Mouse (Mus musculus) erythroblast, adult 5-6 weeks (primary cell): ENCODE measurements around the gene Vmn1r100. TPM values are rescaled to one million over a fixed set of nuclear protein-coding genes. Genes with fewer than 3 reads are reported as not detected.
"Not testable (repeated sequence)": the region's sequence is repeated elsewhere in the genome, so short reads cannot be mapped to it uniquely, and the experiment has no call there.

ENCODE experiments used
- ATAC-seq: replicated peaks from 2 replicates; pipeline ENCODE4 v1.8.0; 2016; ENCODE audit warnings: moderate number of reproducible peaks, mild to moderate bottlenecking, moderate TSS enrichment, inconsistent platforms; ENCODE audit not compliant: poor library complexity, low FRiP score, severe bottlenecking
- total RNA-seq, 2 experiments: library from RNA; stranded (forward) in 1 of 2; stranded (reverse) in 1 of 2; fragments of 150-400 nt in 1 of 2; fragments of 200-764, 138-1000 nt in 1 of 2; gene quantifications; 2 replicates each; pipeline versions ENCODE4 v1.2.3 to v1.2.4; 2015 to 2017; ENCODE audit warnings: low replicate concordance in 2 of 2

Gene Vmn1r100
- total RNA-seq (2015; ENCODE audit: low replicate concordance) = not detected in 2 replicates
- total RNA-seq (2017; ENCODE audit: low replicate concordance) = not detected in 2 replicates

- not testable (repeated sequence) for ATAC-seq
These were observed at the start of gene Vmn1r100 for GRCm38 (mm10) chr7:20417642-20418041. TSS of gene Vmn1r100 (plus strand) at chr7:20417942.

DNA sequence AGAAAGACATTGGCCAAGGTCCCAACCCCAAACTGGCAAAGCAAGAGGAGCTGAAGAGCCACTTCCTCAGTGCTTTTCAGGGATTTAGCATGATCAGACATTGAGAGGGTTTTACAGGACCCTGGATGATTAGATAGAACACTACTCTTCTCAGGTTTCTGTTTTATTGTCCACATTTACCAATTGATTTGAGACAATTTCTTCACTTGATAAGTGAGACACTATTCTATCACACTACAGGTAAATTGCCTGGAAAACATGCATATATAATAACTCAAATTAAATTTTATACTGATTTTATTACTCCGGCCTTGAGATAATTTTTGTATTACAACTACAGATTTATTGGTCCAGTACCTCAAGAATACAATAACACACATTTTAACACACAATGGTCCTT, 42.4 kb upstream of the Vmn1r100 start, which contains the start of gene Gm5728:
Gm5728 (minus strand) TSS at position 101 of the 400 bp plus-strand sequence.
- ATAC-seq = not testable (repeated sequence)

- not testable (repeated sequence) for ATAC-seq
These were observed 24.8 kb downstream of the Vmn1r100 start, which contains the start of gene Vmn1r101 for GRCm38 (mm10) chr7:20442493-20442892. TSS of gene Vmn1r101 (minus strand) at chr7:20442593.

Other genes starting within 250 kb of the Vmn1r100 start
- not detected in 2 replicates for gene Vmn1r94, start 249.6 kb upstream of the Vmn1r100 start, total RNA-seq (2015; ENCODE audit: low replicate concordance)
- gene Vmn1r94, start 249.6 kb upstream of the Vmn1r100 start, total RNA-seq (2017; ENCODE audit: low replicate concordance) = not detected in 2 replicates
- not detected in 2 replicates for gene Vmn1r95, start 224.2 kb upstream of the Vmn1r100 start, total RNA-seq (2015; ENCODE audit: low replicate concordance)
- gene Vmn1r95, start 224.2 kb upstream of the Vmn1r100 start, total RNA-seq (2017; ENCODE audit: low replicate concordance) = not detected in 2 replicates
- not detected in 2 replicates for gene Gm6164, start 212.3 kb upstream of the Vmn1r100 start, total RNA-seq (2015; ENCODE audit: low replicate concordance)
- not detected in 2 replicates for gene Gm6164, start 212.3 kb upstream of the Vmn1r100 start, total RNA-seq (2017; ENCODE audit: low replicate concordance)
- not detected in 2 replicates for gene Gm4498, start 184.1 kb upstream of the Vmn1r100 start, total RNA-seq (2015; ENCODE audit: low replicate concordance)
- not detected in 2 replicates for gene Gm4498, start 184.1 kb upstream of the Vmn1r100 start, total RNA-seq (2017; ENCODE audit: low replicate concordance)
- gene Gm5890, start 155.1 kb upstream of the Vmn1r100 start, total RNA-seq (2015; ENCODE audit: low replicate concordance) = not detected in 2 replicates
- gene Gm5890, start 155.1 kb upstream of the Vmn1r100 start, total RNA-seq (2017; ENCODE audit: low replicate concordance) = not detected in 2 replicates
- not detected in 2 replicates for gene Gm4133, start 83.9 kb upstream of the Vmn1r100 start, total RNA-seq (2015; ENCODE audit: low replicate concordance)
- gene Gm4133, start 83.9 kb upstream of the Vmn1r100 start, total RNA-seq (2017; ENCODE audit: low replicate concordance) = not detected in 2 replicates
- gene Gm5728, start 42.5 kb upstream of the Vmn1r100 start, total RNA-seq (2015; ENCODE audit: low replicate concordance) = not detected in 2 replicates
- not detected in 2 replicates for gene Gm5728, start 42.5 kb upstream of the Vmn1r100 start, total RNA-seq (2017; ENCODE audit: low replicate concordance)
- gene Vmn1r101, start 24.7 kb downstream of the Vmn1r100 start, total RNA-seq (2015; ENCODE audit: low replicate concordance) = not detected in 2 replicates
- gene Vmn1r101, start 24.7 kb downstream of the Vmn1r100 start, total RNA-seq (2017; ENCODE audit: low replicate concordance) = not detected in 2 replicates
- gene Gm10670, start 57.0 kb downstream of the Vmn1r100 start, total RNA-seq (2015; ENCODE audit: low replicate concordance) = not detected in 2 replicates
- not detected in 2 replicates for gene Gm10670, start 57.0 kb downstream of the Vmn1r100 start, total RNA-seq (2017; ENCODE audit: low replicate concordance)
- gene Vmn1r103, start 92.6 kb downstream of the Vmn1r100 start, total RNA-seq (2015; ENCODE audit: low replicate concordance) = not detected in 2 replicates
- gene Vmn1r103, start 92.6 kb downstream of the Vmn1r100 start, total RNA-seq (2017; ENCODE audit: low replicate concordance) = not detected in 2 replicates
- not detected in 2 replicates for gene Vmn1r104, start 115.9 kb downstream of the Vmn1r100 start, total RNA-seq (2015; ENCODE audit: low replicate concordance)
- gene Vmn1r104, start 115.9 kb downstream of the Vmn1r100 start, total RNA-seq (2017; ENCODE audit: low replicate concordance) = not detected in 2 replicates
- not detected in 2 replicates for gene Gm5726, start 127.8 kb downstream of the Vmn1r100 start, total RNA-seq (2015; ENCODE audit: low replicate concordance)
- gene Gm5726, start 127.8 kb downstream of the Vmn1r100 start, total RNA-seq (2017; ENCODE audit: low replicate concordance) = not detected in 2 replicates
- not detected in 2 replicates for gene Gm4141, start 158.3 kb downstream of the Vmn1r100 start, total RNA-seq (2015; ENCODE audit: low replicate concordance)
- not detected in 2 replicates for gene Gm4141, start 158.3 kb downstream of the Vmn1r100 start, total RNA-seq (2017; ENCODE audit: low replicate concordance)
- not detected in 2 replicates for gene Gm4513, start 181.1 kb downstream of the Vmn1r100 start, total RNA-seq (2015; ENCODE audit: low replicate concordance)
- not detected in 2 replicates for gene Gm4513, start 181.1 kb downstream of the Vmn1r100 start, total RNA-seq (2017; ENCODE audit: low replicate concordance)